Mouse (Mus musculus) midbrain, embryonic 13.5 days (tissue): Measurements from ENCODE around the gene Dse. TPM values are rescaled to one million over a fixed set of nuclear protein-coding genes. Genes with fewer than 3 reads are reported as not detected.
"Not testable (repeated sequence)": the region's sequence is repeated elsewhere in the genome, so short reads cannot be mapped to it uniquely, and the experiment has no call there.

Experiments
- ATAC-seq: fragments of 200-750 bp; cut with Nextera tagmentation; 2 replicates; pipeline ENCODE4 v1.8.0; 2017; ENCODE audit warnings: mild to moderate bottlenecking, moderate TSS enrichment, moderate library complexity
- H3K27ac ChIP-seq: fragments of 300-500 bp; sonication (generic); 2 replicates; pipeline ENCODE4 v1.5.1; 2015; ENCODE audit warnings: inconsistent platforms, mild to moderate bottlenecking, moderate library complexity
- H3K27me3 ChIP-seq: fragments of 300-500 bp; sonication (generic); 2 replicates; pipeline ENCODE4 v1.6.1; 2015; ENCODE audit warnings: mild to moderate bottlenecking, inconsistent platforms
- H3K36me3 ChIP-seq: fragments of 300-500 bp; sonication (generic); 2 replicates; pipeline ENCODE4 v1.6.1; 2015; ENCODE audit warnings: mild to moderate bottlenecking, inconsistent platforms
- H3K4me1 ChIP-seq: fragments of 300-500 bp; sonication (generic); replicated peaks from 2 replicates; pipeline ENCODE4 v1.6.1; 2015; ENCODE audit warnings: inconsistent platforms
- H3K4me2 ChIP-seq: fragments of 300-500 bp; sonication (generic); replicated peaks from 2 replicates; pipeline ENCODE4 v1.6.1; 2015; ENCODE audit warnings: moderate library complexity, mild to moderate bottlenecking, inconsistent platforms
- H3K4me3 ChIP-seq: fragments of 300-500 bp; sonication (generic); replicated peaks from 2 replicates; pipeline ENCODE4 v1.5.1; 2015; ENCODE audit warnings: mild to moderate bottlenecking, inconsistent platforms
- H3K9ac ChIP-seq: fragments of 300-500 bp; sonication (generic); replicated peaks from 2 replicates; pipeline ENCODE4 v1.6.1; 2015; ENCODE audit warnings: mild to moderate bottlenecking, inconsistent platforms
- H3K9me3 ChIP-seq: fragments of 300-500 bp; sonication (generic); 2 replicates; pipeline ENCODE4 v1.6.1; 2016; ENCODE audit warnings: mild to moderate bottlenecking, inconsistent platforms
- WGBS: fragments of 180-500 bp; shearing (Covaris S2); methylation state at CpG from one replicate; pipeline ENCODE4 v1.1.7; 2015; 5-methylcytosine and 5-hydroxymethylcytosine counted together
- polyA plus RNA-seq: library from polyadenylated mRNA; unstranded; fragments of >200 nt; fragmentation: Nextera tagmentation; extraction: Ambion mirVana; gene quantifications from 2 replicates; pipeline ENCODE4 v1.2.1, GENCODE M21; 2015

The Dse gene
- 6.2 and 6.7 TPM in 2 replicates for polyA plus RNA-seq

- no peaks in the 10 kb centered on the region for H3K9me3 ChIP-seq
- H3K4me2 ChIP-seq = peak within 1 kb of the TSS; percentile 78
- ATAC-seq = 0 out of 2 replicates have a peak, but pooled peaks have one; percentile 0
- no peaks in the 10 kb centered on the region for H3K36me3 ChIP-seq
- H3K4me3 ChIP-seq = peak within 1 kb of the TSS; percentile 73
- H3K27me3 ChIP-seq = no peaks in the 10 kb centered on the region
- H3K9ac ChIP-seq = peak within 1 kb of the TSS; percentile 87
- H3K27ac ChIP-seq = peak within 1 kb of the TSS; percentile 64
- H3K4me1 ChIP-seq = peaks cover 4% of the 10 kb centered on the region; the same call in 1 of the 2 replicates
- under 1% methylated on average over 13 of the region's 14 CpGs for WGBS
These were observed at the start of gene Dse for GRCm38 (mm10) chr10:34207503-34207850. Gene Dse, minus strand, starts transcription at chr10:34207715.

GRCm38 (mm10) chr10:34252833-34253232 lies 45.3 kb upstream of the Dse start:
- not testable (repeated sequence) for H3K4me2 ChIP-seq, H3K4me3 ChIP-seq, H3K9me3 ChIP-seq, H3K36me3 ChIP-seq, ATAC-seq, H3K27me3 ChIP-seq, H3K9ac ChIP-seq, H3K27ac ChIP-seq, H3K4me1 ChIP-seq
- WGBS = 91% methylated on average over 9 of the region's 9 CpGs

GRCm38 (mm10) chr10:34249594-34249993 lies 42.1 kb upstream of the Dse start:
- Histone ChIP-seq H3K36me3 (no peaks in the 10 kb centered on the region), H3K27me3 (no peaks in the 10 kb centered on the region), H3K9ac (no peak overlapping the region), H3K27ac (no peak overlapping the region), H3K4me1 (0 out of 2 replicates have a peak, but pooled peaks cover 3% of the 10 kb centered on the region), H3K9me3 (no peaks in the 10 kb centered on the region), H3K4me2 (no peak overlapping the region), H3K4me3 (no peak overlapping the region)
- 64% methylated on average over 2 of the region's 2 CpGs for WGBS
- ATAC-seq = no peak

- Histone ChIP-seq H3K9ac (no peak overlapping the region), H3K27ac (no peak overlapping the region), H3K27me3 (no peaks in the 10 kb centered on the region), H3K4me1 (0 out of 2 replicates have a peak, but pooled peaks cover 3% of the 10 kb centered on the region), H3K4me2 (no peak overlapping the region), H3K9me3 (no peaks in the 10 kb centered on the region), H3K36me3 (no peaks in the 10 kb centered on the region), H3K4me3 (no peak overlapping the region)
- ATAC-seq = no peak
- WGBS = 38% methylated on average over 3 of the region's 3 CpGs
These were observed 40.2 kb upstream of the Dse start for GRCm38 (mm10) chr10:34247757-34248156.

- 87% methylated on average over 2 of the region's 2 CpGs for WGBS
- H3K9me3 ChIP-seq = no peaks in the 10 kb centered on the region
- H3K9ac ChIP-seq = no peak overlapping the region
- H3K4me3 ChIP-seq = no peak overlapping the region
- no peak overlapping the region for H3K4me2 ChIP-seq
- no peaks in the 10 kb centered on the region for H3K36me3 ChIP-seq
- ATAC-seq = no peak
- no peak overlapping the region for H3K27ac ChIP-seq
- 0 out of 2 replicates have a peak, but pooled peaks cover 3% of the 10 kb centered on the region for H3K4me1 ChIP-seq
- no peaks in the 10 kb centered on the region for H3K27me3 ChIP-seq
These were observed 38.6 kb upstream of the Dse start for GRCm38 (mm10) chr10:34246106-34246505.

- 85% methylated on average over 5 of the region's 5 CpGs for WGBS
- H3K9me3 ChIP-seq = no peaks in the 10 kb centered on the region
- no peak for ATAC-seq
- no peak overlapping the region for H3K4me2 ChIP-seq
- no peak overlapping the region for H3K9ac ChIP-seq
- H3K4me1 ChIP-seq = 0 out of 2 replicates have a peak, but pooled peaks cover 3% of the 10 kb centered on the region
- no peak overlapping the region for H3K27ac ChIP-seq
- H3K4me3 ChIP-seq = no peak overlapping the region
- H3K27me3 ChIP-seq = no peaks in the 10 kb centered on the region
- no peaks in the 10 kb centered on the region for H3K36me3 ChIP-seq
These were observed 37.2 kb upstream of the Dse start for GRCm38 (mm10) chr10:34244745-34245144.

- ATAC-seq = no peak
- no peak overlapping the region for H3K9ac ChIP-seq
- no peaks in the 10 kb centered on the region for H3K27me3 ChIP-seq
- WGBS = 81% methylated on average over 4 of the region's 4 CpGs
- H3K4me1 ChIP-seq = no peaks in the 10 kb centered on the region
- H3K9me3 ChIP-seq = no peaks in the 10 kb centered on the region
- no peaks in the 10 kb centered on the region for H3K36me3 ChIP-seq
- no peak overlapping the region for H3K27ac ChIP-seq
- H3K4me3 ChIP-seq = no peak overlapping the region
- H3K4me2 ChIP-seq = no peak overlapping the region
These were observed 31.0 kb upstream of the Dse start for GRCm38 (mm10) chr10:34238536-34238935.

GRCm38 (mm10) chr10:34236569-34236968 lies 29.1 kb upstream of the Dse start:
- no peak overlapping the region for H3K4me2 ChIP-seq
- no peak for ATAC-seq
- H3K4me1 ChIP-seq = no peaks in the 10 kb centered on the region
- 85% methylated on average over 5 of the region's 5 CpGs for WGBS
- H3K9ac ChIP-seq = no peak overlapping the region
- no peaks in the 10 kb centered on the region for H3K36me3 ChIP-seq
- no peak overlapping the region for H3K27ac ChIP-seq
- H3K4me3 ChIP-seq = no peak overlapping the region
- H3K27me3 ChIP-seq = no peaks in the 10 kb centered on the region
- no peaks in the 10 kb centered on the region for H3K9me3 ChIP-seq

GRCm38 (mm10) chr10:34235384-34235783 lies 27.9 kb upstream of the Dse start:
- H3K27ac ChIP-seq = no peak overlapping the region
- no peaks in the 10 kb centered on the region for H3K4me1 ChIP-seq
- 35% methylated on average over 3 of the region's 3 CpGs for WGBS
- H3K4me3 ChIP-seq = no peak overlapping the region
- H3K27me3 ChIP-seq = no peaks in the 10 kb centered on the region
- no peaks in the 10 kb centered on the region for H3K9me3 ChIP-seq
- H3K4me2 ChIP-seq = no peak overlapping the region
- no peaks in the 10 kb centered on the region for H3K36me3 ChIP-seq
- H3K9ac ChIP-seq = no peak overlapping the region
- ATAC-seq = no peak

GRCm38 (mm10) chr10:34233931-34234745 lies 26.6 kb upstream of the Dse start:
- Histone ChIP-seq H3K36me3 (no peaks in the 10 kb centered on the region), H3K9me3 (no peaks in the 10 kb centered on the region), H3K4me2 (no peak overlapping the region), H3K4me1 (no peaks in the 10 kb centered on the region), H3K9ac (no peak overlapping the region), H3K4me3 (no peak overlapping the region), H3K27me3 (no peaks in the 10 kb centered on the region), H3K27ac (no peak overlapping the region)
- no peak for ATAC-seq
- 25% methylated on average over 2 of the region's 2 CpGs for WGBS

- no peak overlapping the region for H3K4me3 ChIP-seq
- H3K27ac ChIP-seq = no peak overlapping the region
These were observed 25.9 kb upstream of the Dse start for GRCm38 (mm10) chr10:34233418-34233817.

GRCm38 (mm10) chr10:34230121-34230675 lies 22.7 kb upstream of the Dse start:
- Histone ChIP-seq H3K9me3 (peaks cover 3% of the 10 kb centered on the region; the same call in 1 of the 2 replicates), H3K36me3 (no peaks in the 10 kb centered on the region), H3K27ac (no peak overlapping the region), H3K4me3 (no peak overlapping the region), H3K9ac (no peak overlapping the region), H3K4me1 (no peaks in the 10 kb centered on the region), H3K27me3 (no peaks in the 10 kb centered on the region), H3K4me2 (no peak overlapping the region)
- ATAC-seq = no peak
- 44% methylated on average over 5 of the region's 5 CpGs for WGBS

More at GRCm38 (mm10) chr10:34233418-34233817, 25.9 kb upstream of the Dse start:
- Histone ChIP-seq H3K4me1 (no peaks in the 10 kb centered on the region), H3K36me3 (no peaks in the 10 kb centered on the region), H3K4me2 (no peak overlapping the region), H3K9ac (no peak overlapping the region), H3K9me3 (no peaks in the 10 kb centered on the region), H3K27me3 (no peaks in the 10 kb centered on the region)
- 85% methylated on average over 1 of the region's 1 CpGs for WGBS
- no peak for ATAC-seq
